Mouse (Mus musculus) left cerebral cortex, postnatal 10 days (tissue): ENCODE results near the gene Adgrv1. TPM values are rescaled to one million over a fixed set of nuclear protein-coding genes. Genes with fewer than 3 reads are reported as not detected.

Source experiments
- DNase-seq, 2 experiments: peaks; one replicate each; pipeline ENCODE4 v3.0.0; 2021 to 2022; ENCODE audit warnings: low spot score in 2 of 2, mixed read lengths in 1 of 2; ENCODE audit errors: extremely low spot score in 1 of 2
- intact Hi-C: fragments of 180-260 bp; cut with DNase I; formaldehyde crosslinking; loops from one replicate; pipeline ENCODE4 v1.15.1; 2025
- total RNA-seq, 2 experiments: library from RNA; stranded (reverse); gene quantifications; 2 replicates each; pipeline ENCODE4 v1.2.3; 2021

Adgrv1 gene
- total RNA-seq, 2 experiments from 2014 or later = 3.6 to 4.2 TPM

- intact Hi-C loops = no loop called here
- DNase-seq = no peak
These were observed 274.2 kb downstream of the Adgrv1 start for GRCm38 (mm10) chr13:81358766-81359165.

- DNase-seq = no peak
- intact Hi-C loops = no loop called here
These were observed 274.6 kb downstream of the Adgrv1 start for GRCm38 (mm10) chr13:81358365-81358764.

- no peak for DNase-seq
- intact Hi-C loops = no loop called here
These were observed 275.7 kb downstream of the Adgrv1 start for GRCm38 (mm10) chr13:81357215-81357614.

- intact Hi-C loops = no loop called here
- DNase-seq = no peak
These were observed 278.4 kb downstream of the Adgrv1 start for GRCm38 (mm10) chr13:81354587-81354986.

- DNase-seq = peak in 1 of 2 experiments; percentile 41
- intact Hi-C loops = no loop called here
These were observed 280.7 kb downstream of the Adgrv1 start for GRCm38 (mm10) chr13:81352296-81352695.

GRCm38 (mm10) chr13:81351462-81352155 lies 281.3 kb downstream of the Adgrv1 start:
- intact Hi-C loops = no loop called here
- DNase-seq = peak in 1 of 2 experiments; percentile 35

- intact Hi-C loops = no loop called here
- DNase-seq = no peak
These were observed 285.5 kb downstream of the Adgrv1 start for GRCm38 (mm10) chr13:81347261-81347980.

DNA sequence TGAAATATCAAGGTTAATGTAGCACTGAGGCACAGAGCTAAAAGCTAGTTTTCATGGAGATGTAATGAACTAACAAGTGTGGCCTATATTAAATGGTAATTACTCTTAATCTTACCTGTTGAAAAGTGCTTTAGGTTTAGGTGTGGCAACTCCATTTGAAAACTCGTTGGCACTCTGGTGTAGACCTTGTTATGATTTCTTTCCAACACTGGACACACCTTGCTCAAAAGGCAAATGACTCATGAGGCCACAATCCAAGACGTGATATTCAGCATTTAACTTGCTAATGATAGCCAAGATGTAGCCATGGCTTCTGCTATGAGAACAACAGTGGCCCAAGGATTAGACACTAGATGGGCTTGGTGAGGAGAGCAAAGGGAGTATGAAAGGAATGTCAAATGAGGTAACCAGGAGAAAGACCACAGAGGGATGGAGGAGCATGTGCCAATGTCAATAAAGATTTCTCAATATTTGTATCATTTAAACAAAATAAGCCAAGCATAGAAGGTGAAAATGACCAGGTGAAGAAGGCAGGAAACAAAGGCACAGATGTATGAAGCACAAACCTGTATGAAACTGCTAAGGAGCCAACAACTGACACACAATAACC lies 289.9 kb downstream of the Adgrv1 start:
- DNase-seq = no peak
- intact Hi-C loops = no loop called here

- DNase-seq = no peak
These were observed 297.7 kb downstream of the Adgrv1 start for GRCm38 (mm10) chr13:81335241-81335640.

GRCm38 (mm10) chr13:81332018-81332417 lies 300.9 kb downstream of the Adgrv1 start:
- no peak for DNase-seq
- intact Hi-C loops = no loop called here

More at GRCm38 (mm10) chr13:81335241-81335640, 297.7 kb downstream of the Adgrv1 start:
- intact Hi-C loops = no loop called here

- intact Hi-C loops = no loop called here
- DNase-seq = no peak
These were observed 303.2 kb downstream of the Adgrv1 start for GRCm38 (mm10) chr13:81329762-81330161.

- no peak for DNase-seq
- intact Hi-C loops = no loop called here
These were observed 304.8 kb downstream of the Adgrv1 start for GRCm38 (mm10) chr13:81328181-81328580.

GRCm38 (mm10) chr13:81325606-81326215 lies 307.2 kb downstream of the Adgrv1 start:
- DNase-seq = no peak

GRCm38 (mm10) chr13:81323546-81324316 lies 309.2 kb downstream of the Adgrv1 start:
- no peak for DNase-seq
- intact Hi-C loops = no loop called here

More at GRCm38 (mm10) chr13:81325606-81326215, 307.2 kb downstream of the Adgrv1 start:
- intact Hi-C loops = no loop called here

GRCm38 (mm10) chr13:81316581-81316980 lies 316.4 kb downstream of the Adgrv1 start:
- intact Hi-C loops = loop anchor here (5.0 kb wide), 1 partner anchor 434 kb away; the partner anchor contains the start of gene Arrdc3
- DNase-seq = no peak

GRCm38 (mm10) chr13:81314306-81315120 lies 318.4 kb downstream of the Adgrv1 start:
- DNase-seq = peak in 1 of 2 experiments; percentile 46
- intact Hi-C loops = loop anchor here (5.0 kb wide), 1 partner anchor 432 kb away; the partner anchor contains the start of gene Arrdc3

DNA sequence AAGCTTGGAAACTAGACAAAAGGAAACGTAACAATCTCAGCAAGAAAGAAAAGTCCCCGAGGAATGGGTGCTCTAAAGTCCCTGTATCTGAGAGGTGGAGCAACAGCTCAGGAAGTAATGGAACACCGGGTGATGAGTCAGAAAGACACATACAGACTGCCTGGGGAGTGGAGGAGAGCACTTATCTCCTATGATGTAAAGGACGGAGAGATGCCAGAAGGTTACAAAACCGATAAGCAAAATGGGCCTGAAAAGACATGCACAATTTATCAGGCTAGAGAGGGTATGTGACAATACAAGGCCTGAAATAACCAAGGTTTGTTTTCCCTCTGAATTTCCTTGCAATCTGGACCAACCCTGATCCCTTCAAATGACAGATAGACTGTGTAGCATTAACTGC lies 320.8 kb downstream of the Adgrv1 start:
- DNase-seq = no peak
- intact Hi-C loops = no loop called here

GRCm38 (mm10) chr13:81300851-81301250 lies 332.1 kb downstream of the Adgrv1 start:
- intact Hi-C loops = no loop called here

More at GRCm38 (mm10) chr13:81300851-81301250, 332.1 kb downstream of the Adgrv1 start:
- DNase-seq = no peak
